Mouse (Mus musculus): ENCODE data around the gene Cpox. TPM values are rescaled to one million over a fixed set of nuclear protein-coding genes. Genes with fewer than 3 reads are reported as not detected.

Cpox gene
- total RNA-seq, 2 experiments from 2014 or later, result 17.7 to 36.6 TPM

DNA sequence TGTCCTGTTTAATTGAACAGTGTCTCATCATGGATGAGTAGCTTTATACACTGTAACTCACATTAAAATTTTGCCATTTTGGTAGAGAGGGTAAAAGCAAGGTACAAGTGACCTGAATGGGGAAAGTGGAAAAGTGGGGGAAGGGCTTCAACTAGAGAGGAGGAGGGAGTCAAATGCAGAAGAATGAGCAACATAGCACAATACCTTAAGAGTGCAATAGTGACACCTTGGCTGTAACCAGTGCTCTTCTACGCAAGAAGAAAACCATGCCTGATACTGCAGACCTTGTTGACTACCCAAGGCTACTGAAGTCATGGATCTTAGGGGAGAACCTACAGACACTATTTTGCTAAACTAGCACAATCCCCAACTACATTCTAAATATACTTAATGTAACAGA, 27.2 kb downstream of the Cpox start:
- no peak for ATAC-seq (ENCODE audit: poor library complexity, severe bottlenecking)

DNA sequence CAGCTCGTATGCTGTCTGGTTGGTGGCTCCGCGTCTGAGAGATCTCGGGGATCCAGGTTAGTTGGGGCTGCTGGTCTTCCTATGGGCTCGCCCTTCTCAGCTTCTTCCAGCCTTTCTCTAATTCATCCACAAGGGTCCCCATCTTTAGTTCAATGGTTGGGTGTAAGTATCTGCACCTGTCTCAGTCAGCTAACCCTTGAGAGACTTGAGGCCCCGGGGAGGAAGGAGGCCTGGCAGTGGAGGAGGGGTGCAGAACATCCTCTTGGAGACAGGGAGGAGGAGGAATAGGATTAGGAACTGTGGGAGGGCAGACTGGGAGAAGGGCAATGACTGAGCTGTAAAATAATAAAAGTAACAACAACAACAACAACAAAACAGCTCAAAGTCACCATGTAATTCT, 30.1 kb downstream of the Cpox start:
- ATAC-seq (ENCODE audit: poor library complexity, severe bottlenecking), result no peak

DNA sequence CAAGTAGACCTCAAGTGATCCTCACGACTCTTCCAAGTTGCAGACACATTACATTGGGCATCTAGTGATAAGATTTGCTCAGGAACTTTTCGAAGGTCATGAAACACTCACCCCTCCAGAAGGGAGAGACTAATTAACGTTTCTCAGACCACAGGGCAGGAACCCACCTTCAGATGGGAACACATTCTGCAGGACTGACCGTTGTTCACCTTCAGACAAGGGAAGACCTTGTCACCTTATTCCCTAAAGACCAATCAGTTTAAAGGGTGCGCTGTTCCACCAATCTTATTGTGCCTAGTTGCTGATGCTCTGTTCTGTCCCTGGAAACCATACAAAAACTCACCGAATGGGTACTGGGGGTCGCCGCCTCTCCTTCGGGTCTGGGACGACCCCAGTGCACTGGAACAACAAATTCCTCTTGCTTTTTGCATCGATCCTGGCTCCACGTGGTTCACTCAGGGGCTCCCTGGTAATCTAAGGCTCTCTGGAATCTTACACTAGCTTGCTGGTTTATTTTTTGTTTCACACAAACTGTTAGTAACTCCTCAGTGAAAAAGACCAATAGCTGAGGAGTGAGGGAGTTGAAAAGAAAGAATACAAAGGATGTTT, 30.8 kb downstream of the Cpox start:
- ATAC-seq (ENCODE audit: poor library complexity, severe bottlenecking), result no peak

DNA sequence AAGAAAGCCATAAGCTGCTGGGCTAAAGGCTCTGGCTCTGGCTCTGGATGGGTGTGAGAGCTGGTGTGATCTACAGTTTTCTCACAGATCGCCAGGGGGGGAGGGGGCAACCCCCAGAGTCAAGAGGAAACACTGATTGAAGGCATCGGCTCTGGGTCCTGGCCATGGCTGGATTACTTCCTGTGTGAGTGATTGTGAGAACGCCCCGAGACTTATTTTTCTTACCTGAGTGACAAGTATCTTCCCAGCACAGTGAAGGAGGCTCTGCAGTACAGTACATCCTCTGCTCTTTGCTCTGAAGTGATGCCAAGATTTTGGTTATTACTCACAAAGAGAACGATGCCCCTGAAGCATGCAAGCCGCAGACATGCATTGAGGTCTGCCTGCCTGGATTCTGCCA, 31.7 kb downstream of the Cpox start:
- ATAC-seq (ENCODE audit: poor library complexity, severe bottlenecking), result peak; percentile 31

DNA sequence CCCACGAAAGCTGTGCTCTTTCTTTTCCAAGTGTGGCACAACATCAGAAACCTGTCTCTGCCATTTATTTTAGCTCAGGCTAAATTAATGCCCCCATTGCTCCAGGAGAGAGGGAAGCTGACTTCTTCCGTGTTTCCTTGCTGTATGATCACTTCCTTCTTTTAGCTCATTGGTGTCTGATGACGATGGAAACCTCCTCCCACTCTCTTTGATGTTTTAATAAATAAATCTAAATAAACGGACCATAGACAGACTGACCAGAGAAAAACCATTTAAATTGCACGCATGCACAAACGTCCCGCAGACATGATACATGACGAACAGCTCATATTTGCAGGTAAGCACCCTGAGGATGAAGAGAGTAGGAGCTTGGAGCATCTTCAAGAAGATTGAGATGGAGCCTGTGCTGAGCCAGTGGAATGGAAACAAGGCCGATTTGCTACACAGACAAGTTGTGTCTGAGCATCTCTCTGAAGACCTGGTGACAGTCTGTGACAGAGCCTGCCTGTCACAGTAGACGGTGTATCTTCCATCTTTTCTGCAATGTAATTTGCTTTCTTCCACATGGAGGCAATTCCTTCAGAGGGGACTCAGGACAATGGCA, 32.3 kb downstream of the Cpox start:
- ATAC-seq (ENCODE audit: poor library complexity, severe bottlenecking), result peak; percentile 73

DNA sequence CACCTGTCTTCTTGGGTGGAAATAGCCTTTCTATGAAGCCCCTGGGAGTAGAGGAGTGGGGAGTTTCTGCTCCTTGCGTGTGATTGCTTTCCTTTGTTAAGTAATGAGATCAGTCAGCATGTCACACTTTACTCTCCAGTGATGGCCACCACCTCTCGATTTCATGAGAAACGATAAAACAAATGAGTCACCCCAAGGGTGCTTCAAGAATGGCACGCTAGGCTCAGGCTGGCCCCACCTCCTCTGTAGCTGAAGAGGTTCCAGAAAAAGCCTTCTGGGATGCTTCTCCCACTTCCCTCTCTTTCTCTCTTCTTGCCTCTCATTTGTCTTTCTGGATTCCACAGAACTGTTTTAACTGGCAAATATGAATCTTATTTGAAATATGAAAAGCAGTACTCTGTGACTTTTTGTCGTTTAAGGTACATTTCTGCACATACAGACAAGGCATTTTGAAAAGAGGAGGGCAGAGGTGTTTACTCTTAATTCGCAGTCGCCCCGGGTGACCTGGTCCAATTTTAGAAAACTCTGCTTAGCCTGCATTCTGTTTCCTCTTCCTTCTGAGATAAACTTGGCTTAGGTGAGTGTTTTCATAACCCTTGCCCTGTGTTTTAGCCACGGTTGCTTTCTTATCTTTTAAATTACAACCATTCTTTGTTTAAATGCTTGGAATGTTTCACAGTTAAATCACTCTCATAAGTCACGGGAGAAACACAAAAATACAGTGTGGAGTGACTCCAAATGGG, 33.5 kb downstream of the Cpox start:
- ATAC-seq (ENCODE audit: poor library complexity, severe bottlenecking), result peak; percentile 25; the same call in 1 of the 2 replicates

DNA sequence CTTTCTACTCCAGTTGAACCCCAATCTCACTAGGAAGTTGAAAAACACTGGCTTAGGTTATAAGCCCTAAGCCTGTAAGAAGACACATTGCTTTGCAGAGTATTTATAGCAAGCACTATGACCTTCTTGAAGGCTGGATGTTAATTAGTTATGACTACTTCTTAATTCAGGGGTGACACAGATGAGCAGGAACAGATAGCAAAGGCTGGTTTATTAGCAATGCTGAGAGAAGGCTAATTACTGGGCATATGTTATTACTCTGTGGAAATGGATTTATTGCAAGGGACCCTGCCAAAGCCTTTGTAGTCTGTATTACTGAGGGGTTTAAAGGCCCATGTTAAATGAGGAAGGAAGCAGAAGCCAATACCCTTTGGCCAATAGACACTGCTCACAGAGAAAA, 34.9 kb downstream of the Cpox start:
- ATAC-seq (ENCODE audit: poor library complexity, severe bottlenecking), result no peak

DNA sequence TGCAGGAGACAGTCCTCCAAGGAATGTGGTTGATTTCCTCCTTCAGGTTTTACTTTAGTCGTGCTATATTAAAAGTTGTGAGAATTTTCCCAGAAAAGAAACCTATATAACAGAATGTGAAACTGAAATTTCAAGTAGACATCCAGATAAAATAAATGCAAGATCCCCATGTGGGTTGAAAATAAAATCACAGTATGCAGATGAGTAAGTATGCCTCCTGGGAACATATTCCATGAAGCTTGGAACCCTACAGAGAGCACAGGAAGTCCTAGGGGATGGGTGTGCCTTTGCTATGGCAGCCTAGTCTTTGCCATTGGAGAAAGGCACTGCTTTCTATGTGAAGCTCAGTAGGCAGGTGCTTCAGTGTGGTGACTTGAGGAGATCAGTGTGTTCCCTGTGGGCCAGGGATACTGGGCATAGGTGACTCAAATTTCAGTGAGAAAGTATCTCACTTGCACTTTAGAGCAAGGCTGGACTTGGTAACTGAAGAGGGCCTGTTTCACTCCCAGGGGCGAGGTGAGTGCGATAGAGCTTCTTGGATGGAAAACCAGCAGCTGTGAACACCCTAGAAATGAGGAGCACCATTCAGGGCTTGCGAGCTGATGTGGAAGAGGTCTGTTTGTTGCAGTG, 37.3 kb downstream of the Cpox start:
- no peak for ATAC-seq (ENCODE audit: poor library complexity, severe bottlenecking)

DNA sequence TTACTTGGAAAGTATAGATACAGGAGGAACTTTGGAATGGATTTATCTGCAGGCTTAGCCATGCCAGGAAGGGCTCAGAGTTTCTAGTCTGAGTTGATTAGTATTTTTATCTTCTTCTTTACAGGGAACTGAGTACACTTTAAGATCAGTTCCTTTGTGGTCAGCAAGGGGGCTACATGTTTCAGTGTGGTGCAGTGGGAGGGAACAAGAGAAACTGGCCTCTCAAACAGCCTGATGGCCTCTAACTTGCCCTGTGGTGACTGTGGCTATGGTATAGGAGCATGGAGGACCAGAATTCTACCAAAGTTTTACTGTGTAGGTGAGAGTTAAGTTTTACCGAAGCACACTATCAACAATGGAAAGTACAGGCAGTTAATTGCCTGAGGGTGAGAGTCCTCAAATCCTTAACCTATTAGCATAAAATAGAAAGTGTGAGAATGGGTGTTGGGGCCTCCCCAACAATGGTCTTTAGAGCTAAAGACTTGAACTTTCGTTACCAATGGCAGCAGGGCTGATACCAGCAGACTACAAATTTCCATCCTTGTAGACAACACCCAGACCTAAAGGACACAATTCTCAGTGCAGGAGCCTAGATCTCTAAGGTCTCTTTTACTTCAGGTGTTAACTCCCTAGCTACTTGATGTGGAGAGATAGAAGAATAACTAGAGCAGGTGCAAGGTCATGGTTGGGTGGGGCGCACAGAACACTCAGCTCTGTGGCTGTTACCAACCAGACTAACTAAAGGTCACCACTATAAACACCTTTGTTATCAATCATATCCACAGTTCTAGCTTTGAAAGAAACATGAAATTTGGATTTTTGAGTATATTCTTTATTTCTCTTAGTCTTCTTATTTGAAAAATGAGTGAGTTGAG, 38.7 kb downstream of the Cpox start:
- peak; percentile 51 for ATAC-seq (ENCODE audit: poor library complexity, severe bottlenecking)

DNA sequence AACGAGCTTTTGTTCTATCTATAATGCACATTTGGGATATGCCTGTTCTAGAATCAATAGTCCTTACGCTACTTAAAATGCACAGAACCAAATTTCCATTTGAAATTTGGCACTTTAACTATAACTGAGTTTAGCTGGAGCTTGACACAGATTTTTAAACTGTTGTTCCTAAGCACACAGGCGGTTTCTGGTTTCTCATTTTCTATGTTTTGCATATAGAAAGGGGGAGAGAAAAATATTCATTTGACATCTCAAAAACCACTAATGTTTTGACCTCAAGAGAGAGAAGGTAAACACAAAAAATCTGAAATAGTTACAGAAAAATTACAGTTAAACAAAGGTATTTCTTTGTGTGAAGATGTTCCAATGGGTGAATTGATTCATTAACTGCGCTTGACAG, 39.4 kb downstream of the Cpox start:
- ATAC-seq (ENCODE audit: poor library complexity, severe bottlenecking), result no peak

DNA sequence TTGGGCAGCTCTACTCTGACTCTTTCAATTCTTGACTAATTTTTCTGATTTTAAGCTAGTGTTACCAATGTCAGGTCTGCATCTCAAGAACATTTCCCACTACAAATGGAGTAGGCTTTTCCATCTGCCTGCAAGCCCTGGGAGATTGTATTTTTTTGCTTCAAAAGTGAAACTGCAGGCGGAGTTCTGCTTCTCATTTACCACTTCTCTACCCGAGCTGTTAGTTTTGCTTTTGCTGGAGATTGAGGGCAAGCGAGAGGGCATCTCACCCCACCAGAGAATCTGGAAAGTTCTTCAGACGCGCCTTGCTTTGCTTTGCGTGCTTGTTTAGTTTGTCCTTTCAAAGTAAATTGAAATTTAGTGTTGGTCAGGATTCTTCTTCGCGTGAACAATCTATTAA, 42.1 kb downstream of the Cpox start:
- peak; percentile 87 for ATAC-seq (ENCODE audit: poor library complexity, severe bottlenecking)

DNA sequence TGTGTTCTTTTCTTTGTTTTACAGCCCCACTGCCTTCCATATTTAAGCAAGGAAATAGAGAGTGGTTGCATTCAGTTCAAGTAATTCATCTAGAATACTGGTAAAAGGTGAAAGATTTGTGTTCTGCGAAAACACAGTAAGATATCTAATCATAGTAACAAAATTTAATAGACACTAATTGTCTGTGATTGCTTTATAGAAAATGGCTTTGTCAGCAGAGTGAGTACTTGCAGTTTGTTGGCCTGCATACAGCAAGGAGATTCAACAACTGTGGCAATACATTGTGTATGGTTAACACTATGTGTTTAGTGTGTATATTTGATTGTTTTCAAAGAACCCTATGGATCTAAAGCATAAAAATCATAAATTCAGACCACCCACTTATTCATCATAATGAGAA, 43.0 kb downstream of the Cpox start:
- ATAC-seq (ENCODE audit: poor library complexity, severe bottlenecking), result no peak

DNA sequence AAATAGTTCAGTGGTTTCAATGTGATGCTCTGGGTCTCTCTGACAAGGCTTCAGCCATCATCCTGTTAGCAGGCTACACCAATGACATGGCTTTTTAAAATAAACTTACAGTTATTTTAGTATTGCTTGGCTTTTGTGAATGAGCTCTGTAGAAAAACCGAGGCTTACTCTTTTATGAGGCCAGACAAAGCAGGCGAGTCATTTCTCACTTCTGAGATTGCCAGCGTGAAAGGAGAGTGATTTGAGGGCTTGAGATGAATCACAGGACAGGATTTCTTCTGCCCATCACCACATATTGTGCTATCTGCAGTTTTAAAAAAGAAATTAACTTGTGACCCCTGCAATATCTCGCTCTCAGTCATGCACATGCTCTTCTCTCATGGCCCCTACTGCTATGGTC, 44.9 kb downstream of the Cpox start:
- no peak for ATAC-seq (ENCODE audit: poor library complexity, severe bottlenecking)

DNA sequence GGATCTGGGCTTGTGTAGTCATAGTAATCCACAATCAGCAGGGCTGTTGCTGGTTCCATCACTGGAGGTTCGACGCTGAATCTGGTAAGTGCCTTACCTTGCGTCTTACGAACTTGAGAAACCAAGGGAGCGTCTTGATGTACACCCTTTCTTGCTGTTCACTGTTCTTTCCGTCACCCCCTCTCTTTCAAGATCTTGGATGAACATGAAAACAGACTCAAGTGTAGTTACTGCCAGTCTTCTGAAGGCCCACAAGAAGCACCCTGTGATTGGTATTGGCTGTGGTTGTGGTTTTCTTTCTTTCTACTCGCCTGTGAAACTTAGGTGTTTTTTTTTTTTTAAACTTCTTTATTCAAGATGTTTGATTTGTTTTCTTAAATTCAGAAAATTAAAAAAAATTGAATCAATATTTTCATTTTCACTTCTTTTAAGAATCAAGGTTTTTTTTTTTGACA, 48.6 kb downstream of the Cpox start, which contains the start of gene Gpr15:
TSS of gene Gpr15 (minus strand) at position 405 of the 455 bp plus-strand sequence.
- ATAC-seq (ENCODE audit: poor library complexity, severe bottlenecking), result peak; percentile 19; the same call in 1 of the 2 replicates

DNA sequence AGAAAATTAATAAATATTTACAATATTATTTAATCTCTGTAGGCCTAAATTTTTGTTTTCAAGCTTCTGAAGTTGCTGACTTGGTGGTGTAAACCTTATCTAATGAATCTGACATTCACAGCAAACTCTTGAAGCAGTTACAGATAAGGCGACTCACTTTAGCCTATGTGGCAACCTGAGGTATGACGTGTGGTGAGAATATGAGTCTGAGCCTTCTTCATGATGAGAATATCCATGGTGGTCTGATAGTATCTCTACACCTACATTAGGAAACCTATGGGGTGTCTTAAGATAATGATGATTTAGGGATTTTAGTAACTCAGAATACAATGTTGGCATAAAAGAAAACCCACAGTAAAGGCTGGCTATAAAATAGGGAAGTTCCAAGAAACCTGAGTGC, 52.2 kb downstream of the Cpox start:
- peak; percentile 41; the same call in 1 of the 2 replicates for ATAC-seq (ENCODE audit: poor library complexity, severe bottlenecking)

DNA sequence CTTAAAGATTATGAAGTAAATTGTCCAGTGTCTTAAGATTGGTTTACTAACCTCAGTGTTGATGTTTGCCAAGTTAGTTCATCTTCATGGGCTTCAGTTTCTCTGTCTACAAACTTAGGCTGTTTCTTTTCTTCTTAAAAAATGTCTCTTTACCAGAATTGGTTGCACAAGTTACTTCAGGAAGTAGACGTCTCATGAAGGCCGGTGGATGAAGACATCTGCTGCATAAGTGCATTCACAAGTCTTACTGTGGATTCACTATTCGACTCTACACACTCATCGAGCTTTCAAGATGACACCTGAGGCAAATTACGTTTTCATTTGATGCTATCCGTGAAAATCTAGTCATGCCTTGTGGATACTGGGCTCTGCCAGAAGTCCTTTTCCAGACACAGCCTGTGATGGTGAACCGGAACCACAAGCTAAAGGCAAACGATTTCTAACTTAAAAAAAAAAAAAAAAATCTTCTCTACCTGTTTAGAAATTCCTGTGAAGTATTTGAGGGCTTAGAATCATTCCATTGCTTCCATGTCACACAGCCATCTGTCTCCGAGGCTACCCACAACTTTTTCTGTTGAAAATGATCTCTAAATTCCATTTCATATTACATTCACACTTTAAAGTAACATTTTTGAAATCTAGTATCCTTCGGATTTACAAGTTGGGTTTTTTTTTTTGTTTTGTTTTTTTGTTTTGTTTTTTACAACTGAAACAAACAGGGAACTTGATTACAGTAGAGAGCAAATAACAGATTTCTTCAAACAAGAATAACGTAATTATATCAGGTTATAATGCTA, 56.8 kb downstream of the Cpox start:
- no peak for ATAC-seq (ENCODE audit: poor library complexity, severe bottlenecking)

DNA sequence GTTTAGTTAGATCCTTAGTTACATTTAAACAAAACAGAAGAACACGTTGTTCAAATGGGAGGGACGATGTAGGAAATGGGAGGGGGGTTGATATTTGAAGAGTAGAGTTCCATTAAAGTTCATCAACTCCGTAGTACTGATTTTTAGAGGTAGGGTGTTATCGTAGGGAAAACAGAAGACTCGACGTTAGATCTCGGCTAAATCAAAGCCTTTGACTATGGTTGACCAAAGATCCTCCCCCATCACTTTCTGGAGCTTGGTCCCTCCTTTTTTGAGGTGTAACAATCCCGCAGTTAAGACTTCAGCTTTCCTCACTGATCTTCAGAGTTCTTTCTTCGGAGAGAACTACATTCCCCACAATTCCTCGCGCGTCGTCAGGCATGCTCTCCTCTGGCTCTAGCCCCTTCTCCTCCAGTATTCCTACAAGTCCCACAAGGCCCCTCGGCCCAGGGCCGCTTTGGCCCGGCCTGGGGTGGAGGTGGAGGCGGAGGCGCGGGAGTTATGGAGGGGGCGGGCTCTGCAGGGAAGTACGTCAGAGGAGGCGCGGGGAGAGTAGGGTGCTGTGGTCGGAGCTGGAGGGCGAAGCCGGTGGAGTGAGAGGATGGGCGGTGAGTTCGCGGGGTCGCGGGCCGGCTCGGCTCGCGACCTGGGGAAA, 57.5 kb downstream of the Cpox start, which contains the start of gene Cldnd1:
TSS of gene Cldnd1 (plus strand) at position 434 of the 655 bp plus-strand sequence.
- peak; percentile 96 for ATAC-seq (ENCODE audit: poor library complexity, severe bottlenecking)

DNA sequence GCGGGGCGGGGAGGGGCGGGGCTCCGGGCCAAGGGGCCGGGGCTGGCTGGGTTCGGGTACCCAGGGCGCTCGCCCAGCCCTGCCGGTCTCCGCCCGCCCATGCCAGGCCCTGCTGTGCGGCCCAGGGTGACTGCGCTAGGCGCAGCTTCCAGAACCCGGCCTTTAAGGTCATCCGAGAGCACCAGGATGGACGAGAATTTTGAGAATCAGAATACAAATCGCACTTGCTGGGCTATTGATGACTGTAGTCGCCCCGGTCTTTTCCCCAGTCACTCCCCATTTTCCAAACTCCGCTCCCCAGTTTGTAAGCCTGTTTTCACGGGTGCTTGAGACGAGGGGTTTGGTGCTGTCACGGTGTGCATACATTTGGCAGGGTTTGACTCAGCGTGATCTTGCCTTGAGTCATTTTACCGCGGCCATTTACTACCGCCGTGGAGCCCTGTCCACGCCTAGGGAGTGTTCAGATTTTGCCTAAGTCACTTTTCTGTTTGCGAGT, 58.1 kb downstream of the Cpox start:
- ATAC-seq (ENCODE audit: poor library complexity, severe bottlenecking), result peak; percentile 43

DNA sequence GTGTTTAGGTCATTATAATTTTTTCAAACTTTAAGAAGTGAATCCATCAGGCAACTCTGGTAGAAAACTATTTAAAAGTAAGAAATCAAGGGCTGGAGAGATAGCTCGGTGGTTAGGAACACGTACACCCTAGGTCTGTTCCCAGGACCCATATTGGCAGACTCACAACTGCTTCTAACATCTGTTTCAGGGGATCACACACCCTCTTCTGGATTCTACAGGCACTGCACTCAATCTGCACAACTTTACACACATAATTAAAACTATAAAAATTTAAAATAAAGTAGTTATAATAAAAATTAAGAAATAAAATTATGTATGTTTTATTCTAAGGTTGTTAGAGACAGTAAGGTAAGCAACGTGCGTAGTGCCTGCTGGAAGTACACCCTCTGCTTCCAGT, 68.1 kb downstream of the Cpox start:
- no peak for ATAC-seq (ENCODE audit: poor library complexity, severe bottlenecking)
